Mouse (Mus musculus) heart, embryonic 12.5 days (tissue): ENCODE measurements around the gene BC005561. TPM values are rescaled to one million over a fixed set of nuclear protein-coding genes. Genes with fewer than 3 reads are reported as not detected.

Experiments
- polyA plus RNA-seq: library from polyadenylated mRNA; unstranded; fragments of >200 nt; fragmentation: Nextera tagmentation; extraction: Ambion mirVana; gene quantifications from 2 replicates; pipeline ENCODE4 v1.2.1, GENCODE M21; 2016

The BC005561 gene
- polyA plus RNA-seq, 1 experiment from 2014 or later: 8.4 TPM

Other genes starting within 250 kb of the BC005561 start
- not detected in 2 replicates for gene Ibsp, start 209.2 kb upstream of the BC005561 start, polyA plus RNA-seq
- gene Mepe, start 183.0 kb upstream of the BC005561 start, polyA plus RNA-seq: not detected in 2 replicates
- gene Spp1, start 73.2 kb upstream of the BC005561 start, polyA plus RNA-seq: 2.0 and 2.2 TPM in 2 replicates
- gene Pkd2, start 48.9 kb upstream of the BC005561 start, polyA plus RNA-seq: 16.4 and 16.7 TPM in 2 replicates